Mouse (Mus musculus) small intestine, adult 2 months (tissue): ENCODE measurements around the gene Cenpq.

Experiments
- CTCF ChIP-seq: fragments of 200-500 bp; IDR thresholded peaks from 2 replicates; pipeline ENCODE4 v1.5.1; 2012; ENCODE audit warnings: low read depth, mild to moderate bottlenecking, control low read depth, inconsistent platforms, low read length, moderate library complexity, mixed read lengths; ENCODE audit not compliant: insufficient replicate concordance, insufficient read length; ENCODE audit errors: extremely low read depth
- POLR2A ChIP-seq: fragments of 200-500 bp; IDR thresholded peaks from 2 replicates; pipeline ENCODE4 v1.6.1; 2012; ENCODE audit warnings: low read depth, mild to moderate bottlenecking, control low read depth, inconsistent platforms, low read length, moderate library complexity

DNA sequence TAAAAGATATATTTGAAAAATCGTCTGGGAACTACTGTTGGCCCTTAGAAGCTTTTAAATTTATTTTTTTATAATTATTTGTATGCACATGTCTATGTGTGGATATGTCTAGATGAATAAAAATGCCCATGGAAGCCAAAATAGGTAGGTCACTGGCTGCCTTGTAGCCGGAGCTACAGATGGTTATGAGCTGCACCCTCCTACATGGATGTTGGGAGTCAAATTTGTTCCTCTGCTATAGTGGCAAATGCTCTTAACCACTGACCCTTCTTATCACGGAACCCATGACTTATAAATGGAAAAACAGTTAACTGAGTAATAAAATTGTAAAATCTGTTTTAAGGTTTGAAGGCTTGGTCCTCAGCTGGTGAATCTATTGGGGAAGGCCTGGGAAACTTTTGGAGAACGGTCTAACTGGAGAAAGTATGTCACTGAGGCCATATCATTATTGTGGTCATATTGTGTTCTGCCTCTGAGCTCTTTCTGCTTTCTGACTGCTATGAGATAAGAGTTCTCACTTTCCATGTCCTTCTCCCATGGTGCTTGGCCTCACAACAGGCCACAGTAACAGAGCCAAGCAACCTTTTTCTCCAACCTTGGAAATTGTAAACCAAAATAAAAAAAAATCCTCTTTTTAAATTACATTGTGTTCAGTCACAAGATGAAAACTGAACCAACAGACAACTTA, 46.9 kb downstream of the Cenpq start:
- no peak for TF ChIP-seq POLR2A
- TF ChIP-seq CTCF: no peak
